Mouse (Mus musculus): ENCODE results near the gene Sfxn2.

GRCm38 (mm10) chr19:46635766-46636165, 62.6 kb downstream of the Sfxn2 start:
- TF ChIP-seq CTCF (IDR thresholded peaks at IDR 0.05; ENCODE audit: extremely low read depth, insufficient read depth, low read length) (no peak), POLR2A (IDR thresholded peaks at IDR 0.05; ENCODE audit: extremely low read depth, insufficient read depth, low read length) (no peak)

Data from cortical plate, adult 2 months (tissue).